9 mouse cellular contexts compared by ENCODE assay signal in the genomic region with DNA sequence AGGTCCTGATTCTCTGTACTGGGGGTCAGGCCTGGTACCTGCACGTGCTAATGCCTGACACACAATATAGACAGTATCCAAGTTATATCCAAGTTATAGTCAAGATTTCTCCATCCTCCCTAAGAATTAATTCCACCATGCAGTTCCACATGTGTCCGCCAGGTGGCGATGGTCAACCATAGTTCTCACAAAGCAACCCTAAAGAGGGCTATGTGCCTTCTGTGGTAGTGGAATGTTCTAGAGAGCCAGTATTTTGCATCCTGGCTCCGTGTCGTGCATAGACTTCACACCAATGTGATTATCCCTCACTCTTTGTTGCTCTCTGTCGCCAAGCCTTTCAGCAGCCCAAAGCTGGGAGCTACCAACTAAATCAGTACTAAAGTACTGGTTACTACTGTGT. TPM values are rescaled to one million over a fixed set of nuclear protein-coding genes. Genes with fewer than 3 reads are reported as not detected.
A peak's percentile ranks its signal among the peaks of the same experiment; 100 is the strongest.
DNase-seq lines count a peak whose midpoint lies in the region; ATAC-seq lines count a peak whose summit lies in the region.
"Had no signal": no experiment of that assay in that cellular context is flagged by ENCODE, and none has a peak within 500 bp of the region (broad histone marks: within the 10 kb centered on the region; RNA-seq: fewer than 3 reads in every experiment).

No protein-coding gene starts in this region.

- DNase-seq in 416B (ENCODE audit: low read depth), result peak; percentile 77
- peak; percentile 61 for DNase-seq in adrenal gland, adult 8-10 months
- peak; percentile 82 for DNase-seq in embryo, embryonic 11 days
- peak; percentile 30 for DNase-seq in gastrocnemius, postnatal 25 days
- DNase-seq in kidney, adult 8-10 months, result peak; percentile 64 to 89
- DNase-seq in limb, embryonic 10.5 days (ENCODE audit: low spot score), result peak; percentile 90
- DNase-seq in neural tube, embryonic 11.5 days (ENCODE audit: low spot score), result peak; percentile 83
- peak; percentile 58 for DNase-seq in telencephalon, adult 2 months (ENCODE audit: low read depth, low spot score)

- peaks cover 33% of the 10 kb centered on the region for H3K27me3 ChIP-seq in limb, embryonic 10.5 days (ENCODE audit: low read depth, poor library complexity, severe bottlenecking)
- no peaks in the 10 kb centered on the region for H3K27me3 ChIP-seq in neural tube, embryonic 11.5 days (ENCODE audit: control insufficient read depth, insufficient read depth, low read length)

- no peak overlapping the region for H3K4me3 ChIP-seq in limb, embryonic 10.5 days
- H3K4me3 ChIP-seq in neural tube, embryonic 11.5 days (ENCODE audit: low read depth, low read length), result no peak overlapping the region
- H3K4me3 ChIP-seq: embryonic facial prominence, embryonic 13.5 days had no signal

- no peaks in the 10 kb centered on the region for H3K9me3 ChIP-seq in limb, embryonic 10.5 days (replicated peaks)
- H3K9me3 ChIP-seq in neural tube, embryonic 11.5 days (ENCODE audit: control insufficient read depth, low read length), result no peaks in the 10 kb centered on the region
- H3K9me3 ChIP-seq: embryonic facial prominence, embryonic 13.5 days had no signal

- H3K27ac ChIP-seq in limb, embryonic 10.5 days, result peak overlapping the region; percentile 66
- H3K27ac ChIP-seq in neural tube, embryonic 11.5 days (ENCODE audit: low read depth, low read length), result no peak overlapping the region
- H3K27ac ChIP-seq: embryonic facial prominence, embryonic 13.5 days had no signal

- no peaks in the 10 kb centered on the region for H3K36me3 ChIP-seq in limb, embryonic 10.5 days
- no peaks in the 10 kb centered on the region for H3K36me3 ChIP-seq in neural tube, embryonic 11.5 days (ENCODE audit: control insufficient read depth, insufficient read depth, low read length)
- H3K36me3 ChIP-seq: embryonic facial prominence, embryonic 13.5 days had no signal

- ATAC-seq in neural tube, embryonic 11.5 days (ENCODE audit: insufficient read depth, low FRiP score, low TSS enrichment), result no peak

- WGBS in limb, embryonic 10.5 days, result 1% methylated on average over 6 of the region's 6 CpGs
- WGBS in neural tube, embryonic 11.5 days, result 2% methylated on average over 6 of the region's 6 CpGs

- no peak overlapping the region for H3K4me2 ChIP-seq in neural tube, embryonic 11.5 days (ENCODE audit: low read depth)
- H3K4me2 ChIP-seq: embryonic facial prominence, embryonic 13.5 days had no signal

- H3K9ac ChIP-seq in neural tube, embryonic 11.5 days (ENCODE audit: low read length), result no peak overlapping the region
- H3K9ac ChIP-seq: embryonic facial prominence, embryonic 13.5 days had no signal

- peaks cover 15% of the 10 kb centered on the region for H3K4me1 ChIP-seq in limb, embryonic 10.5 days
- no peaks in the 10 kb centered on the region for H3K4me1 ChIP-seq in neural tube, embryonic 11.5 days (ENCODE audit: control insufficient read depth, insufficient read depth, low read length)
- H3K4me1 ChIP-seq: embryonic facial prominence, embryonic 13.5 days had no signal

RNA-seq across cellular contexts. Expression of a gene that starts 25.5 kb away (rescaled TPM):
- total RNA-seq in adrenal gland, adult 8-10 months (2022), result 1 to 10 TPM; 1.9 to 6.5 (median 4.1) TPM
- total RNA-seq in gastrocnemius, postnatal 25 days (2021), result 1 to 10 TPM; 3.5 to 6.1 TPM
- polyA plus RNA-seq in limb, embryonic 10.5 days (2016; fragmentation: Nextera tagmentation; extraction: Ambion mirVana), result 11.2 and 12.1 TPM in 2 replicates
- 19.9 and 23.9 TPM in 2 replicates for polyA plus RNA-seq in neural tube, embryonic 11.5 days (2014; fragmentation: Nextera tagmentation; extraction: Ambion mirVana)

RNA-seq across cellular contexts. Expression of a gene that starts 47.2 kb away (rescaled TPM):
- total RNA-seq in adrenal gland, adult 8-10 months (2022), result not detected
- not detected for total RNA-seq in gastrocnemius, postnatal 25 days (2021)
- polyA plus RNA-seq in limb, embryonic 10.5 days (2016; fragmentation: Nextera tagmentation; extraction: Ambion mirVana), result 1.6 and 1.9 TPM in 2 replicates
- not detected in 2 replicates for polyA plus RNA-seq in neural tube, embryonic 11.5 days (2014; fragmentation: Nextera tagmentation; extraction: Ambion mirVana)

Comparison
In these comparisons a context has a peak if more than half of its experiments do, and no peak if none do; other contexts are left out.
1. DNase-seq: peak in every context shown above with its lines; median percentile 90 in limb, embryonic 10.5 days; 83 in neural tube, embryonic 11.5 days; 82 in embryo, embryonic 11 days; 77 in 416B; 76 in kidney, adult 8-10 months; 61 in adrenal gland, adult 8-10 months; 58 in telencephalon, adult 2 months; 30 in gastrocnemius, postnatal 25 days.